Mouse (Mus musculus) heart, postnatal 36 days (tissue): ENCODE results near the gene Ntm. TPM values are rescaled to one million over a fixed set of nuclear protein-coding genes. Genes with fewer than 3 reads are reported as not detected.

Experiments used
- DNase-seq, 2 experiments: peaks; one replicate each; pipeline ENCODE4 v3.0.0; 2021 to 2022
- intact Hi-C: fragments of 180-260 bp; cut with DNase I; formaldehyde crosslinking; loops from one replicate; pipeline ENCODE4 v1.15.1; 2025
- total RNA-seq, 2 experiments: library from RNA; stranded (reverse); gene quantifications; 2 replicates each; pipeline ENCODE4 v1.2.3; 2021

Gene Ntm
- total RNA-seq, 2 experiments from 2014 or later, result 2.0 to 2.6 TPM

- intact Hi-C loops, result no loop called here
- DNase-seq, result no peak
These were observed 532.8 kb downstream of the Ntm start for GRCm38 (mm10) chr9:29430189-29430588.

GRCm38 (mm10) chr9:29428322-29428721 is 534.6 kb downstream of the Ntm start:
- DNase-seq, result peak; percentile 26 to 36
- intact Hi-C loops, result no loop called here

GRCm38 (mm10) chr9:29426261-29426660 is 536.7 kb downstream of the Ntm start:
- no peak for DNase-seq
- intact Hi-C loops, result no loop called here

- intact Hi-C loops, result no loop called here
These were observed 547.4 kb downstream of the Ntm start for GRCm38 (mm10) chr9:29415578-29415977.

GRCm38 (mm10) chr9:29413126-29413525 is 549.8 kb downstream of the Ntm start:
- no peak for DNase-seq
- intact Hi-C loops, result loop anchor here (5.0 kb wide), 1 partner anchor 229 kb away; no protein-coding TSS in a partner anchor

More at GRCm38 (mm10) chr9:29415578-29415977, 547.4 kb downstream of the Ntm start:
- no peak for DNase-seq

- intact Hi-C loops, result loop anchor here (5.0 kb wide), 1 partner anchor 230 kb away; no protein-coding TSS in a partner anchor
- DNase-seq, result peak; percentile 21 to 38
These were observed 550.7 kb downstream of the Ntm start for GRCm38 (mm10) chr9:29412181-29412771.

- peak; percentile 29 to 33 for DNase-seq
- intact Hi-C loops, result loop anchor here (1.0 to 5.0 kb wide), 2 partner anchors 47 to 231 kb away; no protein-coding TSS in a partner anchor
These were observed 551.3 kb downstream of the Ntm start for GRCm38 (mm10) chr9:29411408-29412180.

- DNase-seq, result no peak
- intact Hi-C loops, result loop anchor here (1.0 to 5.0 kb wide), 3 partner anchors 47 to 1150 kb away; no protein-coding TSS in a partner anchor
These were observed 552.1 kb downstream of the Ntm start for GRCm38 (mm10) chr9:29410728-29411407.

GRCm38 (mm10) chr9:29410284-29410683 is 552.7 kb downstream of the Ntm start:
- DNase-seq, result no peak
- intact Hi-C loops, result loop anchor here (1.0 to 5.0 kb wide), 2 partner anchors 232 to 1149 kb away; no protein-coding TSS in a partner anchor

- DNase-seq, result peak; percentile 56 to 66
- intact Hi-C loops, result loop anchor here (2.0 kb wide), 1 partner anchor 209 kb away; no protein-coding TSS in a partner anchor
These were observed 553.6 kb downstream of the Ntm start for GRCm38 (mm10) chr9:29409216-29409907.

- intact Hi-C loops, result loop anchor here (2.0 kb wide), 1 partner anchor 207 kb away; no protein-coding TSS in a partner anchor
- DNase-seq, result peak in 1 of 2 experiments; percentile 10
These were observed 555.0 kb downstream of the Ntm start for GRCm38 (mm10) chr9:29407954-29408353.

GRCm38 (mm10) chr9:29406973-29407372 is 556.0 kb downstream of the Ntm start:
- DNase-seq, result no peak
- intact Hi-C loops, result no loop called here

- intact Hi-C loops, result no loop called here
- DNase-seq, result no peak
These were observed 556.9 kb downstream of the Ntm start for GRCm38 (mm10) chr9:29406046-29406445.

- DNase-seq, result no peak
- intact Hi-C loops, result no loop called here
These were observed 562.8 kb downstream of the Ntm start for GRCm38 (mm10) chr9:29400151-29400550.

- DNase-seq, result no peak
- intact Hi-C loops, result no loop called here
These were observed 566.8 kb downstream of the Ntm start for GRCm38 (mm10) chr9:29396101-29396500.

- intact Hi-C loops, result no loop called here
- DNase-seq, result no peak
These were observed 569.8 kb downstream of the Ntm start for GRCm38 (mm10) chr9:29393136-29393535.

GRCm38 (mm10) chr9:29390796-29391517 is 572.0 kb downstream of the Ntm start:
- intact Hi-C loops, result no loop called here
- peak; percentile 3 to 18 for DNase-seq

- intact Hi-C loops, result no loop called here
- no peak for DNase-seq
These were observed 573.7 kb downstream of the Ntm start for GRCm38 (mm10) chr9:29389224-29389623.

GRCm38 (mm10) chr9:29387136-29387535 is 575.8 kb downstream of the Ntm start:
- DNase-seq, result no peak
- intact Hi-C loops, result no loop called here
